Mouse (Mus musculus) small intestine, adult 2 months (tissue): Measurements from ENCODE around the gene Retnla. TPM values are rescaled to one million over a fixed set of nuclear protein-coding genes. Genes with fewer than 3 reads are reported as not detected.

Experiments used
- H3K27ac ChIP-seq: fragments of 200-500 bp; 2 replicates; pipeline ENCODE4 v1.5.1; 2012; ENCODE audit warnings: low read depth, low read length, control low read depth, inconsistent platforms; ENCODE audit not compliant: insufficient read depth
- H3K27me3 ChIP-seq: fragments of 200-500 bp; 2 replicates; pipeline ENCODE4 v1.6.1; 2012; ENCODE audit warnings: mild to moderate bottlenecking, moderate library complexity, low read length, inconsistent platforms; ENCODE audit not compliant: control insufficient read depth, insufficient read depth
- H3K36me3 ChIP-seq: fragments of 200-500 bp; 2 replicates; pipeline ENCODE4 v1.6.1; 2012; ENCODE audit warnings: mild to moderate bottlenecking, low read length, control low read depth, inconsistent platforms; ENCODE audit not compliant: control insufficient read depth, insufficient read depth
- H3K4me1 ChIP-seq: fragments of 200-500 bp; 2 replicates; pipeline ENCODE4 v1.6.1; 2012; ENCODE audit warnings: low read length, inconsistent platforms, mixed read lengths; ENCODE audit not compliant: control insufficient read depth, insufficient read depth, insufficient read length
- H3K4me3 ChIP-seq: fragments of 200-500 bp; 2 replicates; pipeline ENCODE4 v1.5.1; 2012; ENCODE audit warnings: low read depth, mild to moderate bottlenecking, control low read depth, inconsistent platforms, low read length, moderate library complexity
- CTCF ChIP-seq: fragments of 200-500 bp; IDR thresholded peaks from 2 replicates; pipeline ENCODE4 v1.5.1; 2012; ENCODE audit warnings: low read depth, mild to moderate bottlenecking, control low read depth, inconsistent platforms, low read length, moderate library complexity, mixed read lengths; ENCODE audit not compliant: insufficient replicate concordance, insufficient read length; ENCODE audit errors: extremely low read depth
- POLR2A ChIP-seq: fragments of 200-500 bp; IDR thresholded peaks from 2 replicates; pipeline ENCODE4 v1.6.1; 2012; ENCODE audit warnings: low read depth, mild to moderate bottlenecking, control low read depth, inconsistent platforms, low read length, moderate library complexity
- WGBS: fragments of 180-500 bp; shearing (Covaris S2); methylation state at CpG from one replicate; pipeline ENCODE4 v1.1.7; 2018; 5-methylcytosine and 5-hydroxymethylcytosine counted together
- polyA plus RNA-seq: library from polyadenylated mRNA; depleted of rRNA; stranded (reverse); fragments of >200 nt; gene quantifications from 2 replicates; pipeline ENCODE4 v1.2.3, GENCODE M21; 2012; rRNA removed

The Retnla gene
- polyA plus RNA-seq = 0.33 and 8.8 TPM in 2 replicates

DNA sequence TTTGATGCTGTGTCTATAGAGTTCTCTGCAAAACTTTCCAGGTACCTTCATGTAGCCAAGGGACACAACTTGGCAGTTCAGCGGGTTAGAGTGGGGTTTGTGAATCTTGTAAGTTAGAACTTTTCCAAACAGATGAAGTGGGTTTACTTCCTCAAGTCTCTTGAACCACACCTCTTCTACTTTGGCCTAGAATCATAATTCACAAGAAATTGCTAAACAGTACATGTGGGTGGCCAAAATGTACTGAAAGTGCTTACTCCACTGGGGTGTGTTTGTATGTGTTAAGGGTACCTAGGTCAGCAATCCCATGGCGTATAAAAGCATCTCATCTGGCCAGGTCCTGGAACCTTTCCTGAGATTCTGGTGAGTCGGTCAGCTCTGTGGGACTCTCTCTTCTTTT is at the start of gene Retnla:
Retnla (plus strand) TSS at position 286 of the 400 bp plus-strand sequence.
- no peak within 1 kb of the TSS for H3K27ac ChIP-seq
- no peak within 1 kb of the TSS for H3K4me3 ChIP-seq
- no peaks in the 10 kb centered on the region for H3K4me1 ChIP-seq
- no peaks in the 10 kb centered on the region for H3K36me3 ChIP-seq
- H3K27me3 ChIP-seq = no peaks in the 10 kb centered on the region
- 79% methylated on average over 3 of the region's 3 CpGs for WGBS
- TF ChIP-seq POLR2A (no peak), CTCF (no peak)

- Histone ChIP-seq H3K36me3 (no peaks in the 10 kb centered on the region), H3K4me3 (no peak overlapping the region), H3K27ac (no peak overlapping the region), H3K27me3 (no peaks in the 10 kb centered on the region), H3K4me1 (0 out of 2 replicates have a peak, but pooled peaks cover 2% of the 10 kb centered on the region)
- TF ChIP-seq CTCF (no peak), POLR2A (no peak)
- WGBS = 47% methylated on average over 3 of the region's 3 CpGs
Observed at GRCm38 (mm10) chr16:48798285-48798684, 44.1 kb upstream of the Retnla start.

GRCm38 (mm10) chr16:48799470-48799869 is 42.9 kb upstream of the Retnla start:
- H3K4me1 ChIP-seq = 0 out of 2 replicates have a peak, but pooled peaks cover 2% of the 10 kb centered on the region
- H3K36me3 ChIP-seq = no peaks in the 10 kb centered on the region
- WGBS = 86% methylated on average over 3 of the region's 3 CpGs
- no peaks in the 10 kb centered on the region for H3K27me3 ChIP-seq
- no peak overlapping the region for H3K27ac ChIP-seq
- no peak overlapping the region for H3K4me3 ChIP-seq
- TF ChIP-seq POLR2A (no peak), CTCF (no peak)

DNA sequence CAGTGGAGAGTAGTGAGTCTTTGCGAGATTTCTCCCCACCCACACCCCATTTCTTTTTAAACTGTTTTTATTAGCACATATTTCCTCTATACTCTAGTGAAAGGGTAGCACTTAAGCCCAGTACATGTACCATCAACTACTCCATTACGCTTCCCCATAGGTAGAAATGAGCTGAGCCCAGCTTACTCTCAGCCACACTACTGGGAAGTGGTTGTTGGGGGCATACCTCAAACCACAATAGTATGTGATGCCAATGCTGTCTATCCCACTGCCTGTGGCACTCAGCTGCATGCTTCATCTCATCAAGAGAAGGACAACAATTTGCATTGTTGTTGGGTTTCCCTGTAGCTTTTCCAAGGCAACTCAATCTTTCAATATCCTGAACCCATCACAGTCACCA is 41.4 kb upstream of the Retnla start:
- Histone ChIP-seq H3K36me3 (no peaks in the 10 kb centered on the region), H3K4me3 (no peak overlapping the region), H3K27me3 (no peaks in the 10 kb centered on the region), H3K27ac (no peak overlapping the region), H3K4me1 (0 out of 2 replicates have a peak, but pooled peaks cover 2% of the 10 kb centered on the region)
- TF ChIP-seq CTCF = no peak
- TF ChIP-seq POLR2A = no peak
- WGBS = 85% methylated on average over 2 of the region's 2 CpGs

GRCm38 (mm10) chr16:48805412-48805811 is 36.9 kb upstream of the Retnla start:
- WGBS = 88% methylated on average over 1 of the region's 1 CpGs
- Histone ChIP-seq H3K27ac (no peak overlapping the region), H3K27me3 (no peaks in the 10 kb centered on the region), H3K4me3 (no peak overlapping the region), H3K36me3 (no peaks in the 10 kb centered on the region), H3K4me1 (no peaks in the 10 kb centered on the region)
- TF ChIP-seq CTCF (no peak), POLR2A (no peak)

- WGBS = 72% methylated on average over 1 of the region's 1 CpGs
- H3K27ac ChIP-seq = no peak overlapping the region
- no peak overlapping the region for H3K4me3 ChIP-seq
- no peaks in the 10 kb centered on the region for H3K4me1 ChIP-seq
- H3K36me3 ChIP-seq = no peaks in the 10 kb centered on the region
- TF ChIP-seq POLR2A = no peak
- TF ChIP-seq CTCF = no peak
- no peaks in the 10 kb centered on the region for H3K27me3 ChIP-seq
Observed at GRCm38 (mm10) chr16:48806521-48806920, 35.8 kb upstream of the Retnla start.

DNA sequence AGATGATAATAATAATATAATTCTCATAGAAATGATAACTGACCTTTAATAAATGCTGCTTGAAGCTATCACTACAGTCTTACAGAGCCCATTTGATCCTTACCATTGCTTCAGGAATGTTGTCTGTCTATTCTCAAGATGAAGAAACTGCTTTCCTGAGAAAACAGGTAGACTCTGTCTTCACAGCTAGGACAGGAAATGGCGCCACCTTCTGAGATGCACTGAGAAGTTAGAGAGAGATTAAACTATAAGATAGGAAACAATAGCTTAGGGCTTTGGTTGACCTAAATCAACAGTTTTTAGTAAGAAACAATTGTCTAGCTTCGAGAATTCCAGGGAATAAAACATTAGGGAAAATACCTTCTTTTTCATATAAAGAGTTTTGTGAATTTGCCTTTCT is 33.0 kb upstream of the Retnla start:
- Histone ChIP-seq H3K27me3 (no peaks in the 10 kb centered on the region), H3K36me3 (no peaks in the 10 kb centered on the region), H3K4me1 (0 out of 2 replicates have a peak, but pooled peaks cover 2% of the 10 kb centered on the region), H3K4me3 (no peak overlapping the region), H3K27ac (no peak overlapping the region)
- 60% methylated on average over 2 of the region's 2 CpGs for WGBS
- no peak for TF ChIP-seq POLR2A

GRCm38 (mm10) chr16:48811881-48812436 is 30.4 kb upstream of the Retnla start:
- 18% methylated on average over 7 of the region's 7 CpGs for WGBS
- Histone ChIP-seq H3K4me3 (no peak overlapping the region), H3K27ac (no peak overlapping the region), H3K4me1 (0 out of 2 replicates have a peak, but pooled peaks cover 2% of the 10 kb centered on the region), H3K27me3 (no peaks in the 10 kb centered on the region), H3K36me3 (no peaks in the 10 kb centered on the region)
- TF ChIP-seq CTCF (no peak), POLR2A (no peak)
